Mouse (Mus musculus): ENCODE data around the gene Sectm1b. TPM values are rescaled to one million over a fixed set of nuclear protein-coding genes. Genes with fewer than 3 reads are reported as not detected.
"Not testable (repeated sequence)": the region's sequence is repeated elsewhere in the genome, so short reads cannot be mapped to it uniquely, and the experiment has no call there.

The Sectm1b gene
- polyA plus RNA-seq, 1 experiment from 2014 or later = not detected

DNA sequence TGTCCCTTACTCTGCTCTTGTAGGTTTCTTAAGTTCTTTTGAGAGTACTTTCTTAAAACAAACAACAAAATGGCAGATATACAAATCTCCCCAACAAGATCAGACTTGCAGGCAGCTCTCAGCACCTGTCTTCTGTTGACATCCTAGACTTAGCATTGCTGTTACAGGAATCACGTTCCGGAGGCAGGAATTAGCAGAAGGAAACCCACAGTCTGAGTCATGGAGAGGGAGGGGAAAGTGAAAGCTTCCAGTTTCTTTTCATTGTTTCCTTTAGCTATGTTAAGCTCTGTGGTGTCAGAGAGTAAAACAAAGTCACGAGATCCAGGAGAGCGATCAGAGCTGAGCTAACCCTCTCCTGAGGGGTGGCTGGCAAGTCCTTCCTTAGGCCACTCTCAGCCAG is 27.6 kb upstream of the Sectm1b start:
- no peak overlapping the region for H3K27ac ChIP-seq
- no peak overlapping the region for H3K4me3 ChIP-seq (replicated peaks)
- ATAC-seq = no peak
- H3K36me3 ChIP-seq = no peaks in the 10 kb centered on the region
- no peaks in the 10 kb centered on the region for H3K9me3 ChIP-seq
- no peaks in the 10 kb centered on the region for H3K27me3 ChIP-seq
- no peaks in the 10 kb centered on the region for H3K4me1 ChIP-seq (replicated peaks)
- H3K4me2 ChIP-seq (replicated peaks) = no peak overlapping the region
- 68% methylated on average over 4 of the region's 4 CpGs for WGBS
- H3K9ac ChIP-seq (replicated peaks) = no peak overlapping the region

DNA sequence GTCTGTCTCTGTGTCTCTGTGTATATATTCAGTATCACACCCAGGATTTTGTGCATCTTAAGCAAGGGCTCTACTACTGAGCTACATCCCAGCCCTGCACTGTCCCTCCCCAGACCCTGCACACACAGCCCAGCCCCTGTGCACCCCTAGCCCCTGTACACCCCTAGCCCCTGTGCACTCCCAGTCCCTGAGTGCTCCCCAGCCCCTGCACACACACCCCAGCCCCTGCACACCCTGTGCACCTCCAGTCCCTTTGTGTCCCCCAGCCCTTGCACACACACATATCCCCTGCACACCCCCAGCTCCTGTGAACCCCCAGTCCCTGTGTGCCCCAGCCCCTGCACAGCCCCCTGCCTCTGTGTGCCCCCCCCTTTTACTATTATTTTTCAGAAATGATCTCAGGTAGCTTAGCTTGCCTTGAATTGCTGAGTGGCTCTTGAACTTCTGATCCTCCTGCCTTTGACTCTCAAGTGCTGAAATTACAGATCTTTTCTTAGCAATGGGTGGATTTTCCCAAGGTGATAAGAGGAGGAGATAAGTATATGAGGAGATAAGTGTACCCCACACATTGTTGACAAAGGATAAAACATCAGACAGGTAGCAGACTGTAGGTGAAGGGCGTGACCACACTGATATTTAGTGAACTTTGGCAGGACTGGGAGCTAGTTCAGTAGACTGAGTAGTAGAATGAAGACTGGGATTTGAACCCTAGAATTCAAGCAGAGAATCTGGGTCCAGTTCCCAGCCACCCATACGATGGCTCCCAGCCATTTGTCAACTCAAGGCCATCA is 26.6 kb upstream of the Sectm1b start:
- Histone ChIP-seq H3K4me1 (replicated peaks) (no peaks in the 10 kb centered on the region), H3K4me3 (replicated peaks) (no peak overlapping the region), H3K27me3 (no peaks in the 10 kb centered on the region), H3K4me2 (replicated peaks) (no peak overlapping the region), H3K9ac (replicated peaks) (no peak overlapping the region), H3K36me3 (no peaks in the 10 kb centered on the region), H3K27ac (no peak overlapping the region), H3K9me3 (no peaks in the 10 kb centered on the region)
- WGBS = 91% methylated on average over 2 of the region's 2 CpGs
- no peak for ATAC-seq

DNA sequence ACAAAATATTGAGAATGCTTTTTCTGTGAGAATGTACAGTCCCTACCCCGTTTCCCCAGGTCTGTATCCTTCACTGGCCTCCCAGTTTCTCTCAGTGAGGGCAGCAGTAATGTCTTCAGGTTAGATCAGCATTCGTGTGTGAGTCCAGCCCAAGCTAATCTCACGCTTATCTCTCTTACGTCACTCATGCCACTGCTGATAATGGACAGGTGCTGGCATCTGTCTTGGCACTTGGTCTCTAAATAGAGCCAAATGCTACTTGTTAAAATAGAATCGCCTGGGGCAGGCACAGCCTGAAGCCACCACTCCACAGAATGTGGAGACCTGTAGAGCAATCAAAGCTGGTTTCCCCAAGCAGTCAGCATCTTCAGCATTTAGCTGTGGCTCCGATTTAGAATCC is 25.6 kb upstream of the Sectm1b start:
- Histone ChIP-seq H3K4me3 (replicated peaks) (no peak overlapping the region), H3K4me1 (replicated peaks) (no peaks in the 10 kb centered on the region), H3K27me3 (no peaks in the 10 kb centered on the region), H3K9me3 (no peaks in the 10 kb centered on the region), H3K36me3 (no peaks in the 10 kb centered on the region), H3K27ac (no peak overlapping the region), H3K9ac (replicated peaks) (no peak overlapping the region), H3K4me2 (replicated peaks) (no peak overlapping the region)
- no peak for ATAC-seq
- 82% methylated on average over 6 of the region's 6 CpGs for WGBS

GRCm38 (mm10) chr11:121086296-121086695 is 22.9 kb upstream of the Sectm1b start:
- no peak for ATAC-seq
- 61% methylated on average over 4 of the region's 4 CpGs for WGBS

GRCm38 (mm10) chr11:121085181-121085580 is 21.8 kb upstream of the Sectm1b start:
- WGBS = 79% methylated on average over 5 of the region's 5 CpGs
- no peak overlapping the region for H3K4me3 ChIP-seq (replicated peaks)
- H3K4me2 ChIP-seq (replicated peaks) = no peak overlapping the region
- no peak for ATAC-seq
- no peak overlapping the region for H3K9ac ChIP-seq (replicated peaks)
- no peaks in the 10 kb centered on the region for H3K9me3 ChIP-seq
- no peaks in the 10 kb centered on the region for H3K27me3 ChIP-seq
- H3K4me1 ChIP-seq (replicated peaks) = no peaks in the 10 kb centered on the region
- H3K36me3 ChIP-seq = no peaks in the 10 kb centered on the region
- no peak overlapping the region for H3K27ac ChIP-seq

More at GRCm38 (mm10) chr11:121086296-121086695, 22.9 kb upstream of the Sectm1b start:
- no peak overlapping the region for H3K27ac ChIP-seq
- no peaks in the 10 kb centered on the region for H3K27me3 ChIP-seq
- H3K4me1 ChIP-seq (replicated peaks) = no peaks in the 10 kb centered on the region
- no peak overlapping the region for H3K4me3 ChIP-seq (replicated peaks)
- H3K4me2 ChIP-seq (replicated peaks) = no peak overlapping the region
- H3K9ac ChIP-seq (replicated peaks) = no peak overlapping the region
- H3K9me3 ChIP-seq = no peaks in the 10 kb centered on the region
- H3K36me3 ChIP-seq = no peaks in the 10 kb centered on the region

DNA sequence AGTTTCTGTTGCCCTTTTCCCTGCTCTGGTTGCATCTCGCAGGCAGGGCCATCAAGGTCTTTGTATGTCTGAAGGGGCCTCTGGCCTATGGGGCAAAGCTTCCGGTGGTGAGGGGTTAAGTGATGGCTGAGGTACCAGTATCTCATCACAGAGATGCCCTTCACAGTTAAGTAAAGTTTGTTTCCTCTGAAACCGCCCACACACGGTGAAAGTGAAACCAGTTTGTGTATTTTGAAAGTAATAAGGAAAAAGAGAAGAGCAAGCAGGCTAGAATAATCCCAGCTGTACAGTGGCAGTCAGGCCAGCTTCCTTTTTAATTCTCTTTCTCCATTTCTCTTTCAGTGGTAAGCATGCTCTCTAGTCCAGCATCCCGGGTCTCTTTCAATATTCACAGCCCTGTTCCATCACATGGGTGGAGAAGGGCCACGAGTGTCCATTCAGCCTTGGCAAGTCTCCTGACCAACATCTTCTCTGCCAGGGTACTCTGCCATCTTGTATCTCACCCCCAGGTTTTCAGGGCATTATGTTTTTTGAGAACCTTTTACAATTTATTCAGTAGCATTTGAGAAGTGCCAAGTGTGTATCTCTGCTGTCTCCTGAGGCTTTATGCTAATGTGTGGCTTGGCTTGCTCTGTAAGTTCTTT is 19.6 kb upstream of the Sectm1b start:
- Histone ChIP-seq H3K36me3 (no peaks in the 10 kb centered on the region), H3K9me3 (no peaks in the 10 kb centered on the region), H3K4me3 (replicated peaks) (no peak overlapping the region), H3K27ac (no peak overlapping the region), H3K9ac (replicated peaks) (no peak overlapping the region), H3K4me2 (replicated peaks) (no peak overlapping the region), H3K27me3 (no peaks in the 10 kb centered on the region), H3K4me1 (replicated peaks) (no peaks in the 10 kb centered on the region)
- 84% methylated on average over 6 of the region's 6 CpGs for WGBS
- no peak for ATAC-seq

GRCm38 (mm10) chr11:121082250-121082649 is 18.9 kb upstream of the Sectm1b start:
- H3K36me3 ChIP-seq = no peaks in the 10 kb centered on the region
- 89% methylated on average over 3 of the region's 3 CpGs for WGBS
- no peak overlapping the region for H3K4me2 ChIP-seq (replicated peaks)
- no peaks in the 10 kb centered on the region for H3K9me3 ChIP-seq
- H3K4me3 ChIP-seq (replicated peaks) = no peak overlapping the region
- no peak for ATAC-seq
- H3K9ac ChIP-seq (replicated peaks) = no peak overlapping the region
- no peak overlapping the region for H3K27ac ChIP-seq
- no peaks in the 10 kb centered on the region for H3K27me3 ChIP-seq
- H3K4me1 ChIP-seq (replicated peaks) = no peaks in the 10 kb centered on the region

DNA sequence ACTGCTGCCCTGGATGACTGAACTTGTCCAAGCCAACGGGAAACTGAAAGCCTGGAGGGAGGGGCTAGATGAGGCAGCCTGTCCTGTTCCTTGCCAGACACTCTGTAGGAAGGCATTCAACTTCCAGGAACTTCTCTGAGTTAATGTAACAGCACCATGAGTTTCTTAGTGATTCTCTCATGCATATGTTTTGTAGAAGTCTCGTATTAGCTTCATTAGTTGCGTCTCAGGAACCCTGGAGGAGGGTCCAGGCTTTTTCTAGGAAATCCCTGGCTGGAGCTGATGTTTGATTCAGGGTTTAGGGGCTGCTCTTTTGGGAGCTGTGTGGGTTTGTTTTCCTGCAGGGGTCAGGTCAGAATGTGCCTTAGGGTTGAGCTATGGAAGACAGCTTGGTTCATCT is 17.8 kb upstream of the Sectm1b start, which contains the start of gene Sectm1a:
Gene Sectm1a, minus strand, starts transcription at position 101 of the 400 bp plus-strand sequence.
- Histone ChIP-seq H3K4me3 (replicated peaks) (no peak within 1 kb of the TSS), H3K9me3 (no peaks in the 10 kb centered on the region), H3K4me1 (replicated peaks) (no peaks in the 10 kb centered on the region), H3K4me2 (replicated peaks) (no peak within 1 kb of the TSS), H3K9ac (replicated peaks) (no peak within 1 kb of the TSS), H3K27me3 (no peaks in the 10 kb centered on the region), H3K27ac (no peak within 1 kb of the TSS), H3K36me3 (no peaks in the 10 kb centered on the region)
- WGBS = 75% methylated on average over 3 of the region's 3 CpGs
- no peak for ATAC-seq

GRCm38 (mm10) chr11:121080330-121080729 is 17.0 kb upstream of the Sectm1b start:
- H3K4me3 ChIP-seq (replicated peaks) = no peak overlapping the region
- H3K4me1 ChIP-seq (replicated peaks) = no peaks in the 10 kb centered on the region
- H3K36me3 ChIP-seq = no peaks in the 10 kb centered on the region
- H3K9ac ChIP-seq (replicated peaks) = no peak overlapping the region
- H3K4me2 ChIP-seq (replicated peaks) = no peak overlapping the region
- H3K27me3 ChIP-seq = no peaks in the 10 kb centered on the region
- H3K9me3 ChIP-seq = no peaks in the 10 kb centered on the region
- no peak for ATAC-seq
- 94% methylated on average over 8 of the region's 8 CpGs for WGBS
- no peak overlapping the region for H3K27ac ChIP-seq

DNA sequence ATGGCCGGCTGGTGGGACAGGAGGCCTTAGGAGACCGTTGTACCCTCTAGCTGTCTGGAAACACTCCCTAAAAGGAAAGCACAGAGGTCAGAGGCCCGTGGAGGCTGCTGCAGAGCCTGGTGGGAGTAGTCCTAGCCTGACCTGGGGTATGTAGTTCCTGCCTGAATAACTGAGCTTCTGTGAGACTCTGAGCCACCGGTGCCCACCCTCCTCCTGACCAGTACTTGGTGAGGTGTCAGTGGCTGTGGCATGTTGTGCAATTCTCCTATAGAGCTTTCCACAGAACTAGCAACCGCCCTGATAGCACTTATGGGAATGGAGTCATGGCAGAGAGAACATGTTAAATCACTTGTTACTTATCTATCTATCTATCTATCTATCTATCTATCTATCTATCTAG is 12.3 kb upstream of the Sectm1b start:
- no peak for ATAC-seq
- Histone ChIP-seq H3K27ac (no peak overlapping the region), H3K4me2 (replicated peaks) (no peak overlapping the region), H3K36me3 (no peaks in the 10 kb centered on the region), H3K9me3 (no peaks in the 10 kb centered on the region), H3K4me1 (replicated peaks) (no peaks in the 10 kb centered on the region), H3K27me3 (no peaks in the 10 kb centered on the region), H3K4me3 (replicated peaks) (no peak overlapping the region), H3K9ac (replicated peaks) (no peak overlapping the region)
- 79% methylated on average over 5 of the region's 5 CpGs for WGBS

DNA sequence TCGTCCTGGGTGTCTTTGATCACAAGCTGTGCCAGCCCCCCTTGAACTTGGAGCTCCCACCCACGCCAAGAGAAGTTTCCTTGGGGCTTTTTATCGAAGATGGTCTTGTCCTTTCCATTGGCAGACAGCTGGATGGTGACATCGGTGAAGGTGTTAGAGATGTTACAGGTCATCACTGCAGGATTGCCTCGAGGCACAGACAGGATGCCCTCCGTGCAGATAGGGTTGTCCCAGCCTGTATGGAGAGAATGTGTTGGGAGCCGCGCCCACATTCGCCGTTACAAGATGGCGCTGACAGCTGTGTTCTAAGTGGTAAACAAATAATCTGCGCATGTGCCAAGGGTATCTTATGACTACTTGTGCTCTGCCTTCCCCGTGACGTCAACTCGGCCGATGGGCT is 6.3 kb upstream of the Sectm1b start:
- not testable (repeated sequence) for H3K9me3 ChIP-seq

GRCm38 (mm10) chr11:121067895-121068294 is 4.5 kb upstream of the Sectm1b start:
- H3K9me3 ChIP-seq = no peaks in the 10 kb centered on the region
- H3K27ac ChIP-seq = no peak overlapping the region
- H3K4me3 ChIP-seq (replicated peaks) = no peak overlapping the region
- no peak for ATAC-seq
- 95% methylated on average over 2 of the region's 2 CpGs for WGBS
- no peak overlapping the region for H3K9ac ChIP-seq (replicated peaks)
- H3K36me3 ChIP-seq = no peaks in the 10 kb centered on the region
- no peaks in the 10 kb centered on the region for H3K27me3 ChIP-seq
- no peak overlapping the region for H3K4me2 ChIP-seq (replicated peaks)
- no peaks in the 10 kb centered on the region for H3K4me1 ChIP-seq (replicated peaks)

More for the DNA sequence above, 6.3 kb upstream of the Sectm1b start:
- not testable (repeated sequence) for H3K4me1 ChIP-seq (replicated peaks); H3K4me3 ChIP-seq (replicated peaks); H3K27me3 ChIP-seq; H3K9ac ChIP-seq (replicated peaks); H3K4me2 ChIP-seq (replicated peaks); H3K36me3 ChIP-seq; ATAC-seq; H3K27ac ChIP-seq
- WGBS = 94% methylated on average over 12 of the region's 16 CpGs

Measured in midbrain, embryonic 13.5 days (tissue).